Mouse (Mus musculus) c-Kit-negative CD71-positive TER-119-positive erythroid progenitor cells, embryonic 14.5 days (primary cell): Measurements from ENCODE around the gene Hsf4.
"Not testable (repeated sequence)": the region's sequence is repeated elsewhere in the genome, so short reads cannot be mapped to it uniquely, and the experiment has no call there.

Experiments used
- DNase-seq: peaks from one replicate; pipeline ENCODE4 v3.0.0-alpha.2; 2013; ENCODE audit warnings: low read depth, low spot score

Gene Hsf4

DNA sequence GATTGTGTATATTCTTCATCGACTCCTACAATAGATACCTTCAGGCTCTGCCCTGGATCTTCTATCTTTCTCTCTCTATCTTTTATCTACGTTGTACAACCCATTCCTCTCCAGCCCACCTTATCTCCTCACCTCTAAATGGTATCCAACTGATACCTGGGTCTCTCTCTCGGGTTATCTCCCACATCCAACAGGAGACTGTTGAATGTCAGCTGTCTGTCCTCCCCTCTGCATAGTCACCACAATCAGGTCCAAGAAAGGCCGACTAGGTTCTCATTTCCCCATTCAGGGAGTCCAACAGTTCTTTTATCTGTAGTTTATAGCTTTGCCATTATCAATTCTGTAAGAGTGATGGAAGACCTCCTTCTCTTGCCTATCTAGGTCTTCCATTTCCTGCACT is 12.6 kb downstream of the Hsf4 start:
- no peak for DNase-seq

- DNase-seq, result no peak
These were observed 13.5 kb downstream of the Hsf4 start for GRCm38 (mm10) chr8:105283074-105283473.

GRCm38 (mm10) chr8:105285514-105285913 is 15.9 kb downstream of the Hsf4 start:
- no peak for DNase-seq

GRCm38 (mm10) chr8:105286907-105287306 is 17.3 kb downstream of the Hsf4 start:
- DNase-seq, result no peak

DNA sequence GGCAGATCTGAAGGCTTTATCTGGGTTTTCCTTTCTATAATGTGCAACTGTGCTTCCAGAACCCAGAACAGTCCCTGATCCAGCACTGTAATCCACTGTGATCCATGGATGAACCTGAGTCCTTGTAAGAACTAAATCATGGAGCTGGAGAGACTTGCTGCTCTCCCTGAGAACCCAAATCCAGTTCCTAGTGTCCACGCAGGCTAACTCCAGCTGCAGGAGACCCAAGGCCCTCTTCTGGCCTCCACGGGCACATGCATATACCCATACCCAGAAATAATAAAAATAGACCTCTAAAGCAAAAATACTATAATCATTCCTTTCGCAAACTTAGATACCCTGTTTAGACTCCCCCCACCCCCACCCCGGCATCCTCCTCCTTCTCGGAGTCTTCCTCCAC is 18.6 kb downstream of the Hsf4 start:
- no peak for DNase-seq

- DNase-seq, result no peak
These were observed 19.5 kb downstream of the Hsf4 start for GRCm38 (mm10) chr8:105288958-105289732.

DNA sequence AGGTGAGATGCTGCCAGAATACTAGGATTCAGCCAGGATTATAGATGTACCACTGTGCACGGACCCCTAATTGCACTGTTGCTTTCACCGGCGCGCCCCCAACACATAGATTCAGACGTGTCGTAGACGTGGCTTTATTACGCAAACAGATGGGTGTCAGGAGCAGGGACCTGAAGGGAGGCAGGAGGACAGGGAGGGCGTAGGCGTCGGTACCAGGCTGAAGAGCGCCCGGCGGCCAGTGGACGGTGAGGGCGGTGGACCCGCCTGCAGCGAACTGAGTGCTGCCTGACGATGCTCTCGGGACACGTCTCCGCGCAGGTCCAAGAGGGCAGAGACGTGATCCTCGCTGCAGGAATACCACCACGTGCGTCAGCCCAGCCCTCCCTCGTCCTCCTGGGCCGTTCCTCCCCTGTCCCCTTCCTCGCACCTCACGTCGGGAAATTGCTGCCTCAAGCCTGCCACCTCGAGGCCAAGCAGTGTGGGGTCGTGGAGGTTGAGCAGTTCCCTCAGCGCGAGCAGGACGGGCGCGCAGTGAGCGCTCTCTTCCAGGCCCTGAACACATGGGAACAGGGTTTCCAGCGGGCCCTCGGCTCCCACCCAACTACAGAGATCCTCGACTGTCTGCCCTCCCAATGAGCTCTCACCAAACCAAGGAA is 20.3 kb downstream of the Hsf4 start, which contains the start of gene 4931428F04Rik:
Gene 4931428F04Rik, minus strand, starts transcription at position 60 of the 656 bp plus-strand sequence.
- no peak for DNase-seq

- peak; percentile 79 for DNase-seq
These were observed 21.1 kb downstream of the Hsf4 start for GRCm38 (mm10) chr8:105290554-105291314.

DNA sequence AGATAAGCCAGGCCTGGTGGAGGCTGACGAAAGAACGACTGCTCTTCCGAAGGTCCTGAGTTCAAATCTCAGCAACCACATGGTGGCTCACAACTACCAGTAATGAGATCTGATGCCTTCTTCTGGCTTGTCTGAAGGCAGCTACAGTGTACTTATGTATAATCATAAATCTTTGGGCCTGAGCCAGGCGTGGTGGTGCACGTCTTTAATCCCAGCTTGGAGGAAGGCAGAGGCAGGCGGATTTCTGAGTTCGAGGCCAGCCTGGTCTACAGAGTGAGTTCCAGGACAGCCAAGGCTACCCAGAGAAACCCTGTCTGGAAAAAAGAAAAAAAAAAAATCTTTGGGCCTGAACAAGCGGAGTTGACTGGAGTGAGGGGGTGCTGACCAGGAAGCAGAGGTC is 21.8 kb downstream of the Hsf4 start:
- DNase-seq, result not testable (repeated sequence)

DNA sequence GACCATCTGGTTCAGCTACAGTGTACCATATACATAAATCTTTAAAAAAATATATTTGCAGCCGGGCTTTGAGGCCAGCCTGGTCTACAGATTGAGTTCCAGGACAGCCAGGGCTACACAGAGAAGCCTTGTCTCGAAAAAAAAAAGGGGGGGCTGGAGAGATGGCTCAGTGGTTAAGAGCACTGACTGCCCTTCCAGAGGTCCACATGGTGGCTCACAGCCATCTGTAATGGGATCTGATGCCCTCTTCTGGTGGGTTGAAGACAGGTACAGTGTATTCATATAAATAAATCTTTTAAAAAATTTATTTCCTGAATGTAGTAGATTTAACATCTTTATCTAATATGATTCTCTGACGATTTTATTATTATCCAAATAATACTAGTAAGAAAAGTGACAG is 22.2 kb downstream of the Hsf4 start:
- not testable (repeated sequence) for DNase-seq

GRCm38 (mm10) chr8:105292471-105292870 is 22.9 kb downstream of the Hsf4 start:
- DNase-seq, result no peak

- no peak for DNase-seq
These were observed 23.8 kb downstream of the Hsf4 start for GRCm38 (mm10) chr8:105293405-105293804.

GRCm38 (mm10) chr8:105294776-105295175 is 25.2 kb downstream of the Hsf4 start:
- DNase-seq, result no peak

DNA sequence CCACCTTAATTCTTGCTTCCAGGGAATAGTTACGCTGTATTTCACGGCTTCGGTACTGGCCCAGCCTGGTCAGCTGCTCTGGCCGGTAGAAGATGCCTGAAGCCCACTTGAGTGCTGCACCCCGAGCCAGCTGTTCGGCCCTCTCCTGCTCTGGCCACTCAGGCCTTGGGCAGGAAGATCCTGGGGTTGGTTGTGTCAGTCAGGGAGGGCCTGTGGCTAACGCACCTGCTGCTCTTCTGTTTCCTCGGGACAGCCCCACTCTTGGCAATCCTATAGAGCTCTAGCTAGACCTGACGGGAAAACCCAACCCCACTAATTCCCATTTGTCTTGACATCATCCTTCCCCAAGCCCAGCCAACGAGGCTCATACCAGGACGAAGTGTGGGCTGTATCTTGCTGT is 25.7 kb downstream of the Hsf4 start:
- no peak for DNase-seq

DNA sequence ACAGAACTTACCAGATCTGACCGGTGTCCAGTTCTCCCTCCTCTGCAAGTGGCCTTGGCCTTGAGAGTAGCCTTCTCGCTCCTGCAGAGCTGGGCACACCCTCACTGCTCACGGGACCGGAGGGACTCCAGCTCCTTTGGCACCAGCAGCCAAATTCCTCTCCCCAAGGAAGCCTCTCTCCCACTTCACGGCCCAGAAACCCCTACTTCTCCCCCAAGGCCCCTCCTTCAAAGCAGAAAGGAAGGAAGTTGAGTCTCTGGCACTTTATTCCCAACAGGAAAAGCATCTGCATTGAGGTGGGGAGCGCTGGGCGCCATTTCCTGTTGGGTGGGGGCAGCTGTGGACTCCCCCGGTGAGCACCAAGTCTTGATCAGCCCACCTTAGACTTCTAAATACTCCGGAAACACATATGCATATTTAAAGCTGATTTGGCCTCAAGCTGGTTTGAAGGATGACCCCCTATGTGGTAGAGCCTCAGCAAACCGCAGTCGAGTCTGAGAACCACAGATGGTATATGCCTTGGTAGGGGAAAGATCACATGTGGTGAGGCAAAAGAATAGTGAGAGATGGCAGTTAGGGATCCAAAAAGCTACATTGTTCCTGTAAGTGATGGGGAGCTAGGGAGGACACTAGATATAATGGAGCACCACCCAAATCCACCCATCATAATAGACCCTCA is 26.4 kb downstream of the Hsf4 start, which contains the start of gene Exoc3l:
Gene Exoc3l, minus strand, starts transcription at position 207 of the 679 bp plus-strand sequence.
- no peak for DNase-seq

- peak; percentile 78 for DNase-seq
These were observed 28.1 kb downstream of the Hsf4 start, which contains the start of gene E2f4 for GRCm38 (mm10) chr8:105297511-105298192. Gene E2f4, plus strand, starts transcription at chr8:105297663.

DNA sequence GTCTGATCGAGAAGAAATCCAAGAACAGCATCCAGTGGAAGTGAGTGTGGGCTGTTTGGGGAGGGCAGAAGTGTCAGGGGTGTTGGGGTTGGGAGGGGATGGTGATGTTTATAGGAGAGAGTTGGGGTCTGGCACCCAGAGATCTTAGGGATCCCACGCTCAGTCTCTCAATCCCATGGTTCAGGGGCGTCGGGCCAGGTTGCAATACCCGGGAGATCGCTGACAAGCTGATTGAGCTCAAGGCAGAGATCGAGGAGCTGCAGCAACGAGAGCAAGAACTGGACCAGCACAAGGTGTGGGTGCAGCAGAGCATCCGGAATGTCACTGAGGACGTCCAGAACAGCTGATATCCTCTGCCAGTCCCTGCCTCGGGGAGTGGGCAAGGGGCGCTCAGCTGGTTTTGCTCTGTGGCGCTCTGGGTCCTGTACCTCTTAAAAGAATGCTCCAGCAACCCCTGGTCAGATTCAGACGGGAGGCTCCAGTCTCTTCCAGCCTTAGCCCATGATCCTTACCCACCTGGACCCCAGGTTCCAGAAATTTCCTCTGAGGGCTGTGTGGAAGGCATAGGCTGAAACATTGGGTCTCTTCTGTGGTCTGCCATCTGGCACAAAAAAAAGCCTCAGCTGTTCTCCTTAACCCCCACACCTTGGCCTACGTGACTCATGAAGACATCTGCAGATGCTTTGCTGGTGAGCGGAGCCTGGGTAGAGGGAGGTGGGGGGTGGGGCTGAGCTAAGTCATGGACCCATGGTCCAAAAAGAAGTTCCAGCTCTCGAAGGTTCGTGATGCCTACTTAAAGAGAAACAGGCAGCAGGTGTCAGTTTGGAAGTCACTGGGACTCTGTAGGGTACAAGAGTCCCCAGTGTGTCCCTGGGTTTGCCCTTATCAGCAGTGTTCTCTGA is 29.0 kb downstream of the Hsf4 start:
- DNase-seq, result no peak

GRCm38 (mm10) chr8:105299962-105300361 is 30.4 kb downstream of the Hsf4 start:
- peak; percentile 84 for DNase-seq

DNA sequence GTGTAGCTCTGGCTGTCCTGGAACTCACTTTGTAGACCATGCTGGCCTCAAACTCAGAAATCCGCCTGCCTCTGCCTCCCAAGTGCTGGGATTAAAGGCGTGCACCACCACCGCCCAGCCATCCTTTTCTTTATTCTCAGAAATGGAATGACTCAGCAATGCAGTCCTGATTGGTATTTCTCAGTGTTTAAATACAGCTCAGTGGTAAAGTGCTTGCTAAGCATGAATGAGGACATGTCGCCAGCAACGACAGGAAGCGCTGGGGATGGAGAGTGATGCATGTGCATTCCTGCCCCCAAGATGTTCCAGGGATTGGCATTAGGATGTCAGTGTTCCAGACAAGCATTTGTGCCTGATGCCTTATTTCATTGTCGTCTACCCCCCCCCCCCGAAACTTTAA is 33.8 kb downstream of the Hsf4 start:
- no peak for DNase-seq

- no peak for DNase-seq
These were observed 34.3 kb downstream of the Hsf4 start for GRCm38 (mm10) chr8:105303874-105304273.
